ENCODE assay signal across 7 mouse cellular contexts in genomic region chr6:145210056-145210680, GRCm38 (mm10). TPM values are rescaled to one million over a fixed set of nuclear protein-coding genes. Genes with fewer than 3 reads are reported as not detected.
DNase-seq lines count a peak whose midpoint lies in the region; ATAC-seq lines count a peak whose summit lies in the region.

No protein-coding gene starts in this region.

- H3K27me3 ChIP-seq in neural tube, embryonic 11.5 days (ENCODE audit: control insufficient read depth, insufficient read depth, low read length): no peaks in the 10 kb centered on the region
- no peaks in the 10 kb centered on the region for H3K27me3 ChIP-seq in embryonic facial prominence, embryonic 15.5 days
- no peaks in the 10 kb centered on the region for H3K27me3 ChIP-seq in limb, embryonic 12.5 days
- H3K27me3 ChIP-seq in stomach, embryonic 15.5 days (replicated peaks): no peaks in the 10 kb centered on the region

- ATAC-seq in neural tube, embryonic 11.5 days (ENCODE audit: insufficient read depth, low FRiP score, low TSS enrichment): no peak
- no peak for ATAC-seq in embryonic facial prominence, embryonic 15.5 days (ENCODE audit: insufficient number of reproducible peaks, low FRiP score, low TSS enrichment, low read depth)
- no peak for ATAC-seq in limb, embryonic 12.5 days (ENCODE audit: insufficient number of reproducible peaks, insufficient read depth, low FRiP score, low TSS enrichment, low read depth)
- no peak for ATAC-seq in stomach, embryonic 15.5 days (ENCODE audit: insufficient read depth, low FRiP score, low read depth)

- H3K4me2 ChIP-seq in neural tube, embryonic 11.5 days (ENCODE audit: low read depth): peak overlapping the region; percentile 56
- H3K4me2 ChIP-seq in embryonic facial prominence, embryonic 15.5 days (replicated peaks): peak overlapping the region; percentile 64
- peak overlapping the region; percentile 54 for H3K4me2 ChIP-seq in limb, embryonic 12.5 days
- peak overlapping the region; percentile 76 for H3K4me2 ChIP-seq in stomach, embryonic 15.5 days

- H3K9me3 ChIP-seq in neural tube, embryonic 11.5 days (ENCODE audit: control insufficient read depth, low read length): no peaks in the 10 kb centered on the region
- no peaks in the 10 kb centered on the region for H3K9me3 ChIP-seq in embryonic facial prominence, embryonic 15.5 days (replicated peaks)
- H3K9me3 ChIP-seq in limb, embryonic 12.5 days: no peaks in the 10 kb centered on the region
- H3K9me3 ChIP-seq in stomach, embryonic 15.5 days: no peaks in the 10 kb centered on the region

- DNase-seq in neural tube, embryonic 11.5 days (ENCODE audit: low spot score): no peak
- no peak for DNase-seq in neural tube, embryonic 10.5 days (ENCODE audit: extremely low spot score, low spot score)
- no peak for DNase-seq in embryo, embryonic 10.5 days (ENCODE audit: low spot score)
- DNase-seq in right cerebral cortex, postnatal 36 days (ENCODE audit: low spot score in 2 of 2): no peak

- no peaks in the 10 kb centered on the region for H3K36me3 ChIP-seq in neural tube, embryonic 11.5 days (ENCODE audit: control insufficient read depth, insufficient read depth, low read length)
- 0 out of 2 replicates have a peak, but pooled peaks cover 7% of the 10 kb centered on the region for H3K36me3 ChIP-seq in embryonic facial prominence, embryonic 15.5 days
- peaks cover 5% of the 10 kb centered on the region; the same call in 1 of the 2 replicates for H3K36me3 ChIP-seq in limb, embryonic 12.5 days
- no peaks in the 10 kb centered on the region for H3K36me3 ChIP-seq in stomach, embryonic 15.5 days

- H3K4me3 ChIP-seq in neural tube, embryonic 11.5 days (ENCODE audit: low read depth, low read length): peak overlapping the region; percentile 44
- H3K4me3 ChIP-seq in embryonic facial prominence, embryonic 15.5 days (replicated peaks): peak overlapping the region; percentile 64
- H3K4me3 ChIP-seq in limb, embryonic 12.5 days (replicated peaks): peak overlapping the region; percentile 64
- peak overlapping the region; percentile 72 for H3K4me3 ChIP-seq in stomach, embryonic 15.5 days (replicated peaks)

- 41% methylated on average over 8 of the region's 8 CpGs for WGBS in neural tube, embryonic 11.5 days
- WGBS in embryonic facial prominence, embryonic 15.5 days: 32% methylated on average over 8 of the region's 8 CpGs
- 43% methylated on average over 8 of the region's 8 CpGs for WGBS in limb, embryonic 12.5 days
- WGBS in stomach, embryonic 15.5 days: 31% methylated on average over 8 of the region's 8 CpGs

- 0 out of 2 replicates have a peak, but pooled peaks cover 3% of the 10 kb centered on the region for H3K4me1 ChIP-seq in neural tube, embryonic 11.5 days (ENCODE audit: control insufficient read depth, insufficient read depth, low read length)
- peaks cover 17% of the 10 kb centered on the region for H3K4me1 ChIP-seq in embryonic facial prominence, embryonic 15.5 days
- H3K4me1 ChIP-seq in limb, embryonic 12.5 days (replicated peaks): 0 out of 2 replicates have a peak, but pooled peaks cover 12% of the 10 kb centered on the region
- peaks cover 11% of the 10 kb centered on the region; the same call in 1 of the 2 replicates for H3K4me1 ChIP-seq in stomach, embryonic 15.5 days

- H3K27ac ChIP-seq in neural tube, embryonic 11.5 days (ENCODE audit: low read depth, low read length): no peak overlapping the region
- H3K27ac ChIP-seq in embryonic facial prominence, embryonic 15.5 days (replicated peaks): peak overlapping the region; percentile 74; the same call in 1 of the 2 replicates
- H3K27ac ChIP-seq in limb, embryonic 12.5 days: no peak overlapping the region
- H3K27ac ChIP-seq in stomach, embryonic 15.5 days: peak overlapping the region; percentile 36; the same call in 1 of the 2 replicates

- H3K9ac ChIP-seq in neural tube, embryonic 11.5 days (ENCODE audit: low read length): no peak overlapping the region
- no peak overlapping the region for H3K9ac ChIP-seq in embryonic facial prominence, embryonic 15.5 days
- H3K9ac ChIP-seq in limb, embryonic 12.5 days (replicated peaks): no peak overlapping the region
- no peak overlapping the region for H3K9ac ChIP-seq in stomach, embryonic 15.5 days

RNA-seq across cellular contexts. Expression of gene Casc1, which starts 0.6 kb away (rescaled TPM):
- 0.36 and 1.3 TPM in 2 replicates for polyA plus RNA-seq in neural tube, embryonic 11.5 days (2014; fragmentation: Nextera tagmentation; extraction: Ambion mirVana)
- 3.1 and 4.4 TPM in 2 replicates for polyA plus RNA-seq in embryonic facial prominence, embryonic 15.5 days (2015; fragmentation: Nextera tagmentation; extraction: Ambion mirVana)
- 0.34 and 0.46 TPM in 2 replicates for polyA plus RNA-seq in limb, embryonic 12.5 days (2016; fragmentation: Nextera tagmentation; extraction: Ambion mirVana)
- polyA plus RNA-seq in stomach, embryonic 15.5 days (2015; fragmentation: Nextera tagmentation; extraction: Ambion mirVana): 0.19 and 0.49 TPM in 2 replicates

RNA-seq across cellular contexts. Expression of gene Etfrf1, which starts 0.8 kb away (rescaled TPM):
- 32.7 and 33.4 TPM in 2 replicates for polyA plus RNA-seq in neural tube, embryonic 11.5 days (2014; fragmentation: Nextera tagmentation; extraction: Ambion mirVana)
- polyA plus RNA-seq in embryonic facial prominence, embryonic 15.5 days (2015; fragmentation: Nextera tagmentation; extraction: Ambion mirVana): 33.9 and 35.2 TPM in 2 replicates
- polyA plus RNA-seq in limb, embryonic 12.5 days (2016; fragmentation: Nextera tagmentation; extraction: Ambion mirVana): 32.4 and 32.9 TPM in 2 replicates
- 36.1 and 36.6 TPM in 2 replicates for polyA plus RNA-seq in stomach, embryonic 15.5 days (2015; fragmentation: Nextera tagmentation; extraction: Ambion mirVana)

RNA-seq across cellular contexts. Expression of gene Kras, which starts 39.9 kb away (rescaled TPM):
- polyA plus RNA-seq in neural tube, embryonic 11.5 days (2014; fragmentation: Nextera tagmentation; extraction: Ambion mirVana): 111 and 119 TPM in 2 replicates
- 65.5 and 70.7 TPM in 2 replicates for polyA plus RNA-seq in embryonic facial prominence, embryonic 15.5 days (2015; fragmentation: Nextera tagmentation; extraction: Ambion mirVana)
- polyA plus RNA-seq in limb, embryonic 12.5 days (2016; fragmentation: Nextera tagmentation; extraction: Ambion mirVana): 83.7 and 91.2 TPM in 2 replicates
- polyA plus RNA-seq in stomach, embryonic 15.5 days (2015; fragmentation: Nextera tagmentation; extraction: Ambion mirVana): 65.8 and 66.8 TPM in 2 replicates

Comparison
In these comparisons a context has a peak if more than half of its experiments do, and no peak if none do; other contexts are left out.
1. H3K27ac ChIP-seq: peak in embryonic facial prominence, embryonic 15.5 days (single experiment) and stomach, embryonic 15.5 days (single experiment); none in neural tube, embryonic 11.5 days (single experiment) and limb, embryonic 12.5 days (single experiment).
2. Peak in every context shown above with its lines, with median percentiles within 50 percentile points of each other: H3K4me2 ChIP-seq and H3K4me3 ChIP-seq.